Mouse (Mus musculus): ENCODE results near the gene Psmd12. TPM values are rescaled to one million over a fixed set of nuclear protein-coding genes. Genes with fewer than 3 reads are reported as not detected.

The Psmd12 gene
- polyA plus RNA-seq, 1 experiment from 2014 or later, result 137 TPM

DNA sequence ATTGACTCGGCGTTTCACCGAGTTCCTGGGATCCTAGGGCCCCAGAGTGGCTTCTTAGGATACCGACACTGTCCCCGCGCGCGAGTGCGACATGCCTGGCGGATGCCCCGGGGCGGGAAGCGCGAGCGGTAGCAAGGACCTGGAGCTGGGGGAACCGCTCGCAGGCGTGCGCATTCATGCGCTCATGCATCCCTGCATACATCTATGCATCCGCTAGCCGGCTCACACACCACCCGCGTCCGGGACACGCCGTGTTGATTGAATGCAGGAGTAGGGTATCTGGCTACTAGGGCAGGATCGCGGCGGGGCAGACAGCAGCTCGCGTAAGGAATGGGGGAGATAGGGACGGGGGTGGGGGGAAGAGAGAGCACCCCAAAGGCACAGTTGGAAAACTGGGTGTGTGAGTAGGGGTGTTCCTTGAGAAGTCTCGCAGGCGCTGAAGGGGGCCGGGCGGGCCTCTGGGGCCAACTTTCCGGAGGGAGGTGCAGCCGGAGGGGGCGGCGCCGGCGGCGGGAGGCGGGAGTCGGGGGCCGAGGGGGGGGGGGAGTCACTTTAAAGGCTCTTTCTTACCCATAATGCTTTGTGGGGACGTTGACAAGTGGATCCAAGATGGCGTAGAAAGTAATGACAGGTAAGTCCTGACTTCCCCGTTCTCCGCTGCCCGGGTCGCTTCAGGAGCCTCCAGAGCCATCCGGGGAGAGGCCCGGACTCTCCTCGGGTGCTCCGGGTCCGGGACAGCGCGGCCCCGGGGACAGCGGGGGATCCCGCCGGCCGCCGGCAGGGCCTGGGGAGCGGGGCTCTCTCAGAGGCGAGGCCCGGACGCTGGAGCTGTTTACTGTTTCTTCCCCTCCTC lies 68.3 kb downstream of the Psmd12 start, which contains the start of gene Helz:
TSS of gene Helz (plus strand) at position 580 of the 853 bp plus-strand sequence.
- peak within 1 kb of the TSS; percentile 92 for H3K4me3 ChIP-seq (ENCODE audit: low read depth, low read length)
- no peaks in the 10 kb centered on the region for H3K9me3 ChIP-seq (ENCODE audit: control insufficient read depth, low read length)
- peak; percentile 67 for ATAC-seq (ENCODE audit: low FRiP score, low TSS enrichment)
- no peak for TF ChIP-seq EP300 (optimal IDR thresholded peaks at IDR 0.05)
- TF ChIP-seq CTCF (IDR thresholded peaks at IDR 0.05; ENCODE audit: low read depth), result peak; percentile 17; the same call in 1 of the 2 replicates
- no peaks in the 10 kb centered on the region for H3K36me3 ChIP-seq (ENCODE audit: control insufficient read depth, insufficient read depth, low read length)
- H3K27ac ChIP-seq (replicated peaks), result peak within 1 kb of the TSS; percentile 75
- peaks cover 4% of the 10 kb centered on the region for H3K4me1 ChIP-seq (replicated peaks; ENCODE audit: control insufficient read depth, insufficient read depth)
- H3K27me3 ChIP-seq (ENCODE audit: control insufficient read depth, insufficient read depth, low read length), result no peaks in the 10 kb centered on the region
- peak; percentile 87 for DNase-seq (ENCODE audit: low spot score)
- H3K4me2 ChIP-seq (replicated peaks; ENCODE audit: low read depth), result peak within 1 kb of the TSS; percentile 99
- whole genome bisulfite sequencing, result 1% methylated on average over 57 of the region's 70 CpGs
- H3K9ac ChIP-seq (ENCODE audit: low read length), result peak within 1 kb of the TSS; percentile 93

GRCm38 (mm10) chr11:107548204-107548975 lies 69.1 kb downstream of the Psmd12 start:
- TF ChIP-seq CTCF (IDR thresholded peaks at IDR 0.05; ENCODE audit: low read depth), result peak; percentile 4; the same call in 1 of the 2 replicates
- no peak for TF ChIP-seq EP300 (optimal IDR thresholded peaks at IDR 0.05)
- peaks cover 4% of the 10 kb centered on the region for H3K4me1 ChIP-seq (replicated peaks; ENCODE audit: control insufficient read depth, insufficient read depth)
- 5% methylated on average over 32 of the region's 39 CpGs for WGBS
- peak overlapping the region; percentile 93 for H3K9ac ChIP-seq (ENCODE audit: low read length)
- H3K9me3 ChIP-seq (ENCODE audit: control insufficient read depth, low read length), result no peaks in the 10 kb centered on the region
- H3K27me3 ChIP-seq (ENCODE audit: control insufficient read depth, insufficient read depth, low read length), result no peaks in the 10 kb centered on the region
- no peaks in the 10 kb centered on the region; the same call in 1 of the 2 replicates for H3K36me3 ChIP-seq (ENCODE audit: control insufficient read depth, insufficient read depth, low read length)
- peak overlapping the region; percentile 75 for H3K27ac ChIP-seq (replicated peaks)
- H3K4me2 ChIP-seq (replicated peaks; ENCODE audit: low read depth), result peak overlapping the region; percentile 99
- peak; percentile 41 for ATAC-seq (ENCODE audit: low FRiP score, low TSS enrichment)
- peak overlapping the region; percentile 92 for H3K4me3 ChIP-seq (ENCODE audit: low read depth, low read length)
- DNase-seq (ENCODE audit: low spot score), result peak; percentile 37

Other genes with a start within 250 kb of the Psmd12 start
- 5.0 and 5.1 TPM in 2 replicates for gene Pitpnc1, start 8.8 kb upstream of the Psmd12 start, polyA plus RNA-seq (2015; fragmentation: Nextera tagmentation; extraction: Ambion mirVana)
- gene Helz, start 68.4 kb downstream of the Psmd12 start, polyA plus RNA-seq (2015; fragmentation: Nextera tagmentation; extraction: Ambion mirVana), result 5.3 TPM in 2 replicates
- 0.21 and 0.22 TPM in 2 replicates for gene Cacng1, start 237.0 kb downstream of the Psmd12 start, polyA plus RNA-seq (2015; fragmentation: Nextera tagmentation; extraction: Ambion mirVana)